ENCODE assay signal across 32 mouse cellular contexts in the genomic region with DNA sequence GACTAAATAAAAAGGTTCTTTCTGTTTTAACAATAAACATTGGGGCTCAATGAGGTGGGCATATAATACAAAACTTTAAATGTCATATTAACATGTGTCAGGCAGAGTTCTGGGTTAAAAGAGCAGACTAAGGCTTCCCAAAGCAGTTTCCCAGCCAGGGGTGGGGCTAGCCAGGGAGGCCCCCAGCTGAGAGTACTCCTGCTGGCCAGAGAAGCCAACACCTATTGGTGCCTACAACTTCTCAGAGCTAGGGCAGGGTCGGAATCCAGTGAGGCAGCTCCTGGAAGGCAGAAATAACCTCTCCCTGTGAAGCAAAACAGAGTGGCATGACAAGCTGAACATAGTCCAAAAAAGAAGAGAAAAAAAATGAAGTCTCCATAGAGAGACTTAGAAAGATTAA.
"Had no signal": no experiment of that assay in that cellular context is flagged by ENCODE, and none has a peak within 500 bp of the region (broad histone marks: within the 10 kb centered on the region; RNA-seq: fewer than 3 reads in every experiment).

No protein-coding gene starts in this region.

- ATAC-seq: liver, embryonic 12.5 days; liver, postnatal 0 days; lung, postnatal 0 days; midbrain, embryonic 13.5 days; midbrain, embryonic 15.5 days; midbrain, embryonic 16.5 days had no signal

- H3K9me3 ChIP-seq: limb, embryonic 10.5 days; limb, embryonic 15.5 days; liver, embryonic 15.5 days; lung, embryonic 15.5 days; midbrain, embryonic 12.5 days; midbrain, embryonic 13.5 days; midbrain, embryonic 15.5 days; neural tube, embryonic 12.5 days had no signal

- H3K4me1 ChIP-seq: limb, embryonic 10.5 days; limb, embryonic 12.5 days; limb, embryonic 13.5 days; limb, embryonic 15.5 days; liver, embryonic 12.5 days; liver, embryonic 13.5 days; liver, embryonic 15.5 days; lung, embryonic 15.5 days; midbrain, embryonic 10.5 days; midbrain, embryonic 12.5 days; midbrain, embryonic 13.5 days; midbrain, embryonic 15.5 days; neural tube, embryonic 12.5 days had no signal

- H3K4me3 ChIP-seq: limb, embryonic 10.5 days; limb, embryonic 12.5 days; limb, embryonic 13.5 days; limb, embryonic 15.5 days; liver, embryonic 12.5 days; liver, embryonic 13.5 days; liver, embryonic 15.5 days; lung, embryonic 15.5 days; megakaryocyte, embryonic 14.5 days; midbrain, embryonic 10.5 days; midbrain, embryonic 12.5 days; midbrain, embryonic 13.5 days; midbrain, embryonic 15.5 days; myocyte; neural tube, embryonic 12.5 days had no signal

- H3K9ac ChIP-seq: limb, embryonic 12.5 days; limb, embryonic 13.5 days; limb, embryonic 15.5 days; liver, embryonic 12.5 days; liver, embryonic 13.5 days; liver, embryonic 14.5 days; liver, embryonic 15.5 days; liver, postnatal 0 days; lung, embryonic 14.5 days; lung, embryonic 15.5 days; midbrain, embryonic 12.5 days; midbrain, embryonic 13.5 days; midbrain, embryonic 15.5 days; neural tube, embryonic 12.5 days had no signal

- DNase-seq: left cerebral cortex, postnatal 4 days; liver; liver, embryonic 13.5 days; liver, postnatal 0 days; lung, adult 18-20 months; lung, adult 2 months; lung, embryonic 14.5 days; lung, postnatal 10 days; lung, postnatal 14 days; lung, postnatal 36 days; lung, postnatal 4 days; midbrain, embryonic 14.5 days had no signal

- H3K27me3 ChIP-seq: limb, embryonic 12.5 days; limb, embryonic 13.5 days; limb, embryonic 15.5 days; liver, embryonic 13.5 days; lung, embryonic 15.5 days; midbrain, embryonic 12.5 days; midbrain, embryonic 13.5 days; midbrain, embryonic 15.5 days; neural tube, embryonic 12.5 days had no signal

- H3K27ac ChIP-seq: limb, embryonic 10.5 days; limb, embryonic 12.5 days; limb, embryonic 13.5 days; limb, embryonic 15.5 days; liver, embryonic 12.5 days; liver, embryonic 13.5 days; liver, embryonic 14.5 days; liver, embryonic 15.5 days; lung, embryonic 15.5 days; macrophage; midbrain, embryonic 10.5 days; midbrain, embryonic 12.5 days; midbrain, embryonic 13.5 days; midbrain, embryonic 15.5 days; neural tube, embryonic 12.5 days had no signal

- H3K36me3 ChIP-seq: limb, embryonic 10.5 days; limb, embryonic 12.5 days; limb, embryonic 13.5 days; limb, embryonic 15.5 days; liver, embryonic 12.5 days; liver, embryonic 13.5 days; liver, embryonic 15.5 days; lung, embryonic 15.5 days; midbrain, embryonic 10.5 days; midbrain, embryonic 12.5 days; midbrain, embryonic 13.5 days; midbrain, embryonic 15.5 days; neural tube, embryonic 12.5 days had no signal

- H3K4me2 ChIP-seq: limb, embryonic 12.5 days; limb, embryonic 13.5 days; limb, embryonic 15.5 days; liver, embryonic 11.5 days; liver, embryonic 12.5 days; liver, embryonic 13.5 days; liver, embryonic 15.5 days; lung, embryonic 14.5 days; lung, embryonic 15.5 days; midbrain, embryonic 11.5 days; midbrain, embryonic 12.5 days; midbrain, embryonic 13.5 days; midbrain, embryonic 15.5 days; neural tube, embryonic 12.5 days had no signal
